Mouse (Mus musculus): ENCODE measurements around the gene Gprc5a.

GRCm38 (mm10) chr6:135017211-135017610, 48.2 kb upstream of the Gprc5a start:
- TF ChIP-seq CTCF (IDR thresholded peaks at IDR 0.05; ENCODE audit: borderline replicate concordance, extremely low read depth, insufficient read depth, insufficient read length) (no peak), POLR2A (IDR thresholded peaks at IDR 0.05; ENCODE audit: borderline replicate concordance, extremely low read depth, insufficient read depth, insufficient read length, poor library complexity, severe bottlenecking) (no peak)
